23 mouse cellular contexts compared by ENCODE assay signal in the genomic region with DNA sequence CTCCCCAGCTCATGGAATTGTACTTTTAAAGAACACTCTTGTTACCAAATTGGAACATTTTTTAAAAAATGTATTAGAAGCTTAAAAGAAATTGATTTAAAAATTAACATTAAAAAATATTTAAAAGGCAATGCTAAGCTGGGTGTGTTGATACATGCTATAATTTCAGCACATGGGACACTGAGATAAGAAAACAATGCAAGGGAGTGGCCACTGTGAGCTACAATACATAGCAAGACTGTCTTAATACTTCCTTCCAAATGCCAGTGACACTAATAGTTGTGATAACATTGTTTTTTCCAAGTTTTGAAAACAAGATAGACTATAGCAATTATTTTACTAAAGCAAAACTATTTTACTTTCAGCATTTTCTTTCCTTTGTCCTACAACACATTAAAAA.
"Had no signal": no experiment of that assay in that cellular context is flagged by ENCODE, and none has a peak within 500 bp of the region (broad histone marks: within the 10 kb centered on the region; RNA-seq: fewer than 3 reads in every experiment).

No protein-coding gene starts in this region.

- H3K27me3 ChIP-seq: liver, embryonic 15.5 days; megakaryocyte, embryonic 14.5 days; neural tube, embryonic 12.5 days; neural tube, embryonic 15.5 days had no signal

- H3K4me2 ChIP-seq: liver, embryonic 15.5 days; lung, embryonic 14.5 days; midbrain, embryonic 11.5 days; neural tube, embryonic 12.5 days; neural tube, embryonic 15.5 days had no signal

- DNase-seq: kidney, adult 2 months; kidney, postnatal 25 days; layer of hippocampus, postnatal 36 days; lung, embryonic 14.5 days; midbrain, embryonic 14.5 days; right cerebral cortex, adult 18-20 months; right cerebral cortex, postnatal 14 days; right cerebral cortex, postnatal 4 days; thymus, adult 2 months; thymus, postnatal 14 days; thymus, postnatal 4 days had no signal

- H3K9me3 ChIP-seq: liver, embryonic 15.5 days; megakaryocyte, embryonic 14.5 days; neural tube, embryonic 12.5 days; neural tube, embryonic 15.5 days had no signal

- H3K4me1 ChIP-seq: liver, embryonic 15.5 days; neural tube, embryonic 12.5 days; neural tube, embryonic 15.5 days had no signal

- H3K9ac ChIP-seq: liver, embryonic 15.5 days; lung, embryonic 14.5 days; neural tube, embryonic 12.5 days; neural tube, embryonic 15.5 days had no signal

- ATAC-seq: intestine, postnatal 0 days; lung, postnatal 0 days had no signal

- H3K4me3 ChIP-seq: layer of hippocampus, adult 2 months; left cerebral cortex, adult 2 months; liver, embryonic 15.5 days; megakaryocyte, embryonic 14.5 days; neural tube, embryonic 12.5 days; neural tube, embryonic 15.5 days had no signal

- H3K27ac ChIP-seq: kidney, postnatal 0 days; layer of hippocampus, adult 2 months; left cerebral cortex, adult 2 months; liver, embryonic 15.5 days; macrophage; neural tube, embryonic 12.5 days; neural tube, embryonic 15.5 days; stomach, postnatal 0 days had no signal
